Mouse (Mus musculus): ENCODE measurements around the gene BC048562. TPM values are rescaled to one million over a fixed set of nuclear protein-coding genes. Genes with fewer than 3 reads are reported as not detected.

Gene BC048562
- polyA plus RNA-seq (2015; fragmentation: Illumina TruSeq; extraction: RNeasy Lipid Tissue Mini Kit (QIAGEN cat#74804); ENCODE audit: low read depth, low replicate concordance): not detected

GRCm38 (mm10) chr9:108436182-108436581 is at the start of gene BC048562:
TSS of gene BC048562 (plus strand) at chr9:108436482.

GRCm38 (mm10) chr9:108392676-108393075 is 43.6 kb upstream of the BC048562 start, which contains the start of gene 1700102P08Rik:
TSS of gene 1700102P08Rik (plus strand) at chr9:108392805.

GRCm38 (mm10) chr9:108428384-108428783 is 7.9 kb upstream of the BC048562 start, which contains the start of gene Ccdc36:
TSS of gene Ccdc36 (minus strand) at chr9:108428484.

GRCm38 (mm10) chr9:108460319-108461178 is 24.3 kb downstream of the BC048562 start, which contains the start of gene Ccdc71:
TSS of gene Ccdc71 (plus strand) at chr9:108460527.

GRCm38 (mm10) chr9:108461181-108461631 is 24.9 kb downstream of the BC048562 start, which contains the start of gene Klhdc8b:
TSS of gene Klhdc8b (minus strand) at chr9:108461581.

GRCm38 (mm10) chr9:108479721-108480351 is 43.6 kb downstream of the BC048562 start, which contains the start of gene Lamb2:
TSS of gene Lamb2 (plus strand) at chr9:108479736.

GRCm38 (mm10) chr9:108490559-108491285 is 54.4 kb downstream of the BC048562 start, which contains the start of gene Usp19:
TSS of gene Usp19 (plus strand) at chr9:108490602.

Other genes starting within 250 kb of the BC048562 start
- gene Bsn, start 246.1 kb upstream of the BC048562 start, polyA plus RNA-seq (2015; fragmentation: Illumina TruSeq; extraction: RNeasy Lipid Tissue Mini Kit (QIAGEN cat#74804); ENCODE audit: low read depth, low replicate concordance): 87.7 TPM
- 42.5 TPM for gene Dag1, start 172.5 kb upstream of the BC048562 start, polyA plus RNA-seq (2015; fragmentation: Illumina TruSeq; extraction: RNeasy Lipid Tissue Mini Kit (QIAGEN cat#74804); ENCODE audit: low read depth, low replicate concordance)
- gene Nicn1, start 146.1 kb upstream of the BC048562 start, polyA plus RNA-seq (2015; fragmentation: Illumina TruSeq; extraction: RNeasy Lipid Tissue Mini Kit (QIAGEN cat#74804); ENCODE audit: low read depth, low replicate concordance): 118 TPM
- gene Amt, start 139.6 kb upstream of the BC048562 start, polyA plus RNA-seq (2015; fragmentation: Illumina TruSeq; extraction: RNeasy Lipid Tissue Mini Kit (QIAGEN cat#74804); ENCODE audit: low read depth, low replicate concordance): 37.8 TPM
- gene Rhoa, start 130.4 kb upstream of the BC048562 start, polyA plus RNA-seq (2015; fragmentation: Illumina TruSeq; extraction: RNeasy Lipid Tissue Mini Kit (QIAGEN cat#74804); ENCODE audit: low read depth, low replicate concordance): 211 TPM
- gene Tcta, start 130.3 kb upstream of the BC048562 start, polyA plus RNA-seq (2015; fragmentation: Illumina TruSeq; extraction: RNeasy Lipid Tissue Mini Kit (QIAGEN cat#74804); ENCODE audit: low read depth, low replicate concordance): 47.8 TPM
- 253 TPM for gene Gpx1, start 97.6 kb upstream of the BC048562 start, polyA plus RNA-seq (2015; fragmentation: Illumina TruSeq; extraction: RNeasy Lipid Tissue Mini Kit (QIAGEN cat#74804); ENCODE audit: low read depth, low replicate concordance)
- 84.3 TPM for gene Usp4, start 88.6 kb upstream of the BC048562 start, polyA plus RNA-seq (2015; fragmentation: Illumina TruSeq; extraction: RNeasy Lipid Tissue Mini Kit (QIAGEN cat#74804); ENCODE audit: low read depth, low replicate concordance)
- gene 1700102P08Rik, start 43.7 kb upstream of the BC048562 start, polyA plus RNA-seq (2015; fragmentation: Illumina TruSeq; extraction: RNeasy Lipid Tissue Mini Kit (QIAGEN cat#74804); ENCODE audit: low read depth, low replicate concordance): 1.5 TPM
- gene Ccdc36, start 8.0 kb upstream of the BC048562 start, polyA plus RNA-seq (2015; fragmentation: Illumina TruSeq; extraction: RNeasy Lipid Tissue Mini Kit (QIAGEN cat#74804); ENCODE audit: low read depth, low replicate concordance): 0.54 TPM
- gene Ccdc71, start 24.0 kb downstream of the BC048562 start, polyA plus RNA-seq (2015; fragmentation: Illumina TruSeq; extraction: RNeasy Lipid Tissue Mini Kit (QIAGEN cat#74804); ENCODE audit: low read depth, low replicate concordance): 21.9 TPM
- gene Klhdc8b, start 25.1 kb downstream of the BC048562 start, polyA plus RNA-seq (2015; fragmentation: Illumina TruSeq; extraction: RNeasy Lipid Tissue Mini Kit (QIAGEN cat#74804); ENCODE audit: low read depth, low replicate concordance): 26.8 TPM
- gene Lamb2, start 43.3 kb downstream of the BC048562 start, polyA plus RNA-seq (2015; fragmentation: Illumina TruSeq; extraction: RNeasy Lipid Tissue Mini Kit (QIAGEN cat#74804); ENCODE audit: low read depth, low replicate concordance): 20.5 TPM
- 95.0 TPM for gene Usp19, start 54.1 kb downstream of the BC048562 start, polyA plus RNA-seq (2015; fragmentation: Illumina TruSeq; extraction: RNeasy Lipid Tissue Mini Kit (QIAGEN cat#74804); ENCODE audit: low read depth, low replicate concordance)
- 70.9 TPM for gene Qars, start 71.2 kb downstream of the BC048562 start, polyA plus RNA-seq (2015; fragmentation: Illumina TruSeq; extraction: RNeasy Lipid Tissue Mini Kit (QIAGEN cat#74804); ENCODE audit: low read depth, low replicate concordance)
- gene Qrich1, start 80.3 kb downstream of the BC048562 start, polyA plus RNA-seq (2015; fragmentation: Illumina TruSeq; extraction: RNeasy Lipid Tissue Mini Kit (QIAGEN cat#74804); ENCODE audit: low read depth, low replicate concordance): 77.0 TPM
- 66.7 TPM for gene Impdh2, start 123.8 kb downstream of the BC048562 start, polyA plus RNA-seq (2015; fragmentation: Illumina TruSeq; extraction: RNeasy Lipid Tissue Mini Kit (QIAGEN cat#74804); ENCODE audit: low read depth, low replicate concordance)
- gene Ndufaf3, start 131.0 kb downstream of the BC048562 start, polyA plus RNA-seq (2015; fragmentation: Illumina TruSeq; extraction: RNeasy Lipid Tissue Mini Kit (QIAGEN cat#74804); ENCODE audit: low read depth, low replicate concordance): 58.9 TPM
- 120 TPM for gene Dalrd3, start 133.4 kb downstream of the BC048562 start, polyA plus RNA-seq (2015; fragmentation: Illumina TruSeq; extraction: RNeasy Lipid Tissue Mini Kit (QIAGEN cat#74804); ENCODE audit: low read depth, low replicate concordance)
- 78.4 TPM for gene Wdr6, start 142.3 kb downstream of the BC048562 start, polyA plus RNA-seq (2015; fragmentation: Illumina TruSeq; extraction: RNeasy Lipid Tissue Mini Kit (QIAGEN cat#74804); ENCODE audit: low read depth, low replicate concordance)
- 93.6 TPM for gene P4htm, start 161.2 kb downstream of the BC048562 start, polyA plus RNA-seq (2015; fragmentation: Illumina TruSeq; extraction: RNeasy Lipid Tissue Mini Kit (QIAGEN cat#74804); ENCODE audit: low read depth, low replicate concordance)
- 39.4 TPM for gene Arih2, start 212.9 kb downstream of the BC048562 start, polyA plus RNA-seq (2015; fragmentation: Illumina TruSeq; extraction: RNeasy Lipid Tissue Mini Kit (QIAGEN cat#74804); ENCODE audit: low read depth, low replicate concordance)
- gene Slc25a20, start 225.6 kb downstream of the BC048562 start, polyA plus RNA-seq (2015; fragmentation: Illumina TruSeq; extraction: RNeasy Lipid Tissue Mini Kit (QIAGEN cat#74804); ENCODE audit: low read depth, low replicate concordance): 19.6 TPM

Measured in brain, adult 10 weeks (tissue).